Mouse (Mus musculus) midbrain, postnatal 0 days (tissue): ENCODE data around the gene Mef2d. TPM values are rescaled to one million over a fixed set of nuclear protein-coding genes. Genes with fewer than 3 reads are reported as not detected.

Source experiments
- ATAC-seq: fragments of 200-750 bp; cut with Nextera tagmentation; 2 replicates; pipeline ENCODE4 v1.8.0; 2017; ENCODE audit warnings: moderate number of reproducible peaks, mild to moderate bottlenecking, moderate TSS enrichment, moderate library complexity; ENCODE audit not compliant: low FRiP score
- DNase-seq: peaks from one replicate; pipeline ENCODE4 v3.0.0-alpha.2; 2015; ENCODE audit warnings: low spot score
- H3K27ac ChIP-seq: fragments of 300-500 bp; sonication (generic); 2 replicates; pipeline ENCODE4 v1.5.1; 2014; ENCODE audit warnings: low read depth, mild to moderate bottlenecking, low read length, mixed read lengths
- H3K27me3 ChIP-seq: fragments of 300-500 bp; sonication (generic); 2 replicates; pipeline ENCODE4 v1.6.1; 2014; ENCODE audit warnings: low read length, control low read depth, mixed read lengths; ENCODE audit not compliant: insufficient read depth
- H3K36me3 ChIP-seq: fragments of 300-500 bp; sonication (generic); 2 replicates; pipeline ENCODE4 v1.6.1; 2014; ENCODE audit warnings: low read length, control low read depth, mixed read lengths; ENCODE audit not compliant: insufficient read depth
- H3K4me1 ChIP-seq: fragments of 300-500 bp; sonication (generic); 2 replicates; pipeline ENCODE4 v1.6.1; 2014; ENCODE audit warnings: mild to moderate bottlenecking, control low read depth, antibody characterized with exemption, low read length, mixed read lengths; ENCODE audit not compliant: insufficient read depth
- H3K4me2 ChIP-seq: fragments of 300-500 bp; sonication (generic); 2 replicates; pipeline ENCODE4 v1.6.1; 2014; ENCODE audit warnings: low read depth, mild to moderate bottlenecking, low read length, mixed read lengths; ENCODE audit not compliant: poor library complexity, severe bottlenecking
- H3K4me3 ChIP-seq: fragments of 300-500 bp; sonication (generic); 2 replicates; pipeline ENCODE4 v1.5.1; 2014; ENCODE audit warnings: low read depth, mild to moderate bottlenecking, low read length, moderate library complexity
- H3K9ac ChIP-seq: fragments of 300-500 bp; sonication (generic); replicated peaks from 2 replicates; pipeline ENCODE4 v1.6.1; 2014; ENCODE audit warnings: mild to moderate bottlenecking, low read length, moderate library complexity, mixed read lengths; ENCODE audit not compliant: poor library complexity, severe bottlenecking
- H3K9me3 ChIP-seq: fragments of 300-500 bp; sonication (generic); 2 replicates; pipeline ENCODE4 v1.6.1; 2016; ENCODE audit warnings: low read length, control low read depth
- CTCF ChIP-seq: IDR thresholded peaks from 2 replicates; pipeline ENCODE4 v1.5.1; 2016; ENCODE audit warnings: antibody characterized with exemption, mild to moderate bottlenecking
- WGBS: fragments of 180-500 bp; shearing (Covaris S2); extraction: QIAGEN DNeasy Blood & Tissue Kit; methylation state at CpG from one replicate; pipeline ENCODE4 v1.1.7; 2014; 5-methylcytosine and 5-hydroxymethylcytosine counted together
- polyA plus RNA-seq: library from polyadenylated mRNA; unstranded; fragments of >200 nt; fragmentation: Nextera tagmentation; extraction: Ambion mirVana; gene quantifications from 2 replicates; pipeline ENCODE4 v1.2.1, GENCODE M21; 2015
- total RNA-seq: library from RNA; depleted of rRNA; stranded (reverse); fragments of >200 nt; gene quantifications from 2 replicates; pipeline ENCODE4 v1.2.3, GENCODE M21; 2014

The Mef2d gene
- total and polyA plus RNA-seq, 2 experiments from 2014 or later: 26.1 to 59.6 TPM

DNA sequence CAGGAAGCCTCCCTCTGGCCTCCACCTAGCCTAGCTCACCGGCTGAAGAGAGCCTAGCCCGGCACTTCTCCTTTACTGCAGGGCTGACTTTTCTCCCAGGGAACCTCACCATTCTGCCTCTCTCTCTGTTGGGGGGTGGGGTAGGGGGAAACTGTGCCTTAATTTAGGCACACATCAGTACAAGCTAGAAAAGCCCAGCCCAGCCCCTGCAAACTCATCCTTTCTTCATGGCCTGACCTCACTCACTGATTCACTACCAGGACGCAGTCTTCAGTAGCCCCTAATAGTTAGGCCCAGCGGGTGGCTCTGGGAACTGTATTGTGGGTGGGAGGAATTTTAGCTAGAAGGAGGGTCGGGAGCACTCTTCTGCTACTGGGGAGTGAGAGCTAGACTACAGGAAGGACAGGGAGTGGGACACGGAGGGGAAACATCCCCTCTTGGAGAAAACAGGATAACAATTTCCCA, 7.4 kb downstream of the Mef2d start:
- no peak for TF ChIP-seq CTCF
- peak overlapping the region; percentile 85 for H3K27ac ChIP-seq
- no peak overlapping the region for H3K4me3 ChIP-seq
- peaks cover 58% of the 10 kb centered on the region for H3K4me1 ChIP-seq
- no peak for DNase-seq
- no peaks in the 10 kb centered on the region for H3K27me3 ChIP-seq
- 20% methylated on average over 6 of the region's 6 CpGs for WGBS
- H3K9ac ChIP-seq: peak overlapping the region; percentile 42
- H3K36me3 ChIP-seq: 0 out of 2 replicates have a peak, but pooled peaks cover 3% of the 10 kb centered on the region
- H3K4me2 ChIP-seq: peak overlapping the region; percentile 38; the same call in 1 of the 2 replicates
- ATAC-seq: no peak
- no peaks in the 10 kb centered on the region for H3K9me3 ChIP-seq

DNA sequence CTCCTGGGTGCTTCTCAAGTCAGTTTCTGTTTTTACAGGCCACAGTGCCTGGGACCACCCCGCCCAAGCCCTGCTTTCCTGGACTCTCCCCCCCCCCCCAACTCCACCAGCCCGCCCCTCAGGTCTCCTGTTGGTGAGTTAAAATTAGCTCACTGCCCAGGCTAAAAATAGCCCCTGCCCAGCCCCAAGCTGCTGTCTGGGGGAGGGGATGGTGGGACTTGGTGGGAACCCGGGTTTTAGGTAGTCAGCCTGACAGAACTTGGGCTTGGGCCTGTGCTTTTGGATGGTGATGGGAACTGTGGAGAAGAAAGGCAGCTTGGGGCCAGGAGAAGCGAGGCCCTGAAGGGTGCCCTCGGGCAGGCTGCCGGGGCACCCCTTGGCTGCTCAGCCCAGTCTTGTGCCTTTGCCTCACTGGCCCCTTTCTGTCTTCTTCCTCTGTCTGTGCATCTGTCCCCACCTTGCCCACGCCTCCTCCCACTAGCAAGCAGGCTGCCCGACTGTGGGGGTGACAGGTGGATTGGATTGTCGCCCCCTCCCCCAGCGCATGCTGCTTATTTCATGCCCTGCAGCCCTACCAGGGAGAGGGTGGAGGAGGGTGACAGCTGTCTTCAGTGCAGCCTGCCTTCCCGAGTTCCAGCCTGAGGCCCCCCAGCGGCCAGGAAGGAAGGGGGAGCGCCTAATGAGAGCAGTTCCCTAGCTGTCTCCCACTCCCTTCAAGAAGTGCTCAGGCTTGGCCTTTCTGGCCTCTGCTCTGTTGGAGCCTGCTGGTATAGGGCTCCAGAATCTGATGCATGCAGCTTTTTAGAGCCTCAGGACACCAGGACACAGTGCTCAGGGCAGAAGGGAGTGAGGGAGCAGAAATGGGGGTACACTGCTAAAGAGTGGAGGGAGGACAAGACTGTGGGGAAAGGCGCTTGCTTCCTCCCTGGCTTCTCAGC, 8.2 kb downstream of the Mef2d start:
- 0 out of 2 replicates have a peak, but pooled peaks cover 3% of the 10 kb centered on the region for H3K36me3 ChIP-seq
- H3K4me1 ChIP-seq: peaks cover 55% of the 10 kb centered on the region
- peak overlapping the region; percentile 42 for H3K9ac ChIP-seq
- no peaks in the 10 kb centered on the region for H3K9me3 ChIP-seq
- peak overlapping the region; percentile 38 for H3K4me2 ChIP-seq
- WGBS: 12% methylated on average over 14 of the region's 14 CpGs
- DNase-seq: peak; percentile 62
- TF ChIP-seq CTCF: peak; percentile 55
- no peaks in the 10 kb centered on the region for H3K27me3 ChIP-seq
- peak overlapping the region; percentile 85 for H3K27ac ChIP-seq
- no peak overlapping the region for H3K4me3 ChIP-seq
- peak; percentile 52 for ATAC-seq

DNA sequence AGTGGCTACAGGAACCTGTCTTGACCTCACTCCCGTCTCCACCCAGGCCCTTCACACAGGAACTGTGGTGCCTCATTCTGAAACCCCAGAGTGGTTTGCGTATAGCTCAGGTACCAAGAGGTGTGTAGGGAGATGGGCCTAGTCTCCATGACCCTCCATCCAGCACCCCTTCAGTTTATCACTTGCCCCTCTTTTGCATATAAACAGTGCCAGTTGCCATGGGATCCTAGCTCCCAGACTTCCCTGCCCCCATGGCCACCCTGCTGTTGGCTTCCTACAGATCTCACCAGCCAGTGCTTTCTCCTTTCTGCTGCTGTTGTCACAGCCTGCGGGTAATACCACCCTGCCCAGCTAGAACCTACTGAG, 8.8 kb downstream of the Mef2d start:
- peak overlapping the region; percentile 38 for H3K4me2 ChIP-seq

DNA sequence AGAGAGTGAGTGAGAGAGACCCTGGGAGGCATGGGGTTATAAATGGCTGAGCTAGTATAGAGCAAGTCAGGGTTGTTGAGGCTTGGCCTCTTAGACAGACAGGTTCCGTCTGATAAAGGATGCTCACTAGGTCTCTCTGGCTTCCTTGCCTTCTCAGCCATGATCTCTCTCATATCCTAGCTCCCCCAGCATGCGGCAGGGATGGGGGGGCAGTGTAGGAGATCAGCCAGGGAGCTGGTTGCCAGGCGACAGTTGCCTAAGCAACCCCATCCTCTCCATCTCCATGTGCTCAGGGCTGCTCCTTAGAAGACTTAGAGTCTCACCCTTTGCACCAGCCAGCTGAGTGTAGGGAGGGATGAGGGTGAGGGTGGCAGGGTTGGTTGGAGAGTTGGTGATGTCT, 9.9 kb downstream of the Mef2d start:
- Histone ChIP-seq H3K36me3 (peaks cover 4% of the 10 kb centered on the region; the same call in 1 of the 2 replicates), H3K27ac (peak overlapping the region; percentile 85), H3K4me2 (peak overlapping the region; percentile 33), H3K9me3 (no peaks in the 10 kb centered on the region), H3K4me1 (peaks cover 44% of the 10 kb centered on the region), H3K4me3 (no peak overlapping the region), H3K27me3 (no peaks in the 10 kb centered on the region), H3K9ac (0 out of 2 replicates have a peak overlapping the region, but pooled peaks have one; percentile 39)
- no peak for TF ChIP-seq CTCF
- DNase-seq (peak; percentile 89), ATAC-seq (peak; percentile 83)
- WGBS: 18% methylated on average over 3 of the region's 3 CpGs

More for the DNA sequence above, 8.8 kb downstream of the Mef2d start:
- ATAC-seq (peak; percentile 2; the same call in 1 of the 2 replicates), DNase-seq (no peak)
- H3K4me3 ChIP-seq: no peak overlapping the region
- H3K36me3 ChIP-seq: peaks cover 2% of the 10 kb centered on the region; the same call in 1 of the 2 replicates
- H3K4me1 ChIP-seq: peaks cover 48% of the 10 kb centered on the region
- no peaks in the 10 kb centered on the region for H3K9me3 ChIP-seq
- peak overlapping the region; percentile 9; the same call in 1 of the 2 replicates for H3K9ac ChIP-seq
- H3K27me3 ChIP-seq: no peaks in the 10 kb centered on the region
- H3K27ac ChIP-seq: peak overlapping the region; percentile 85
- no peak for TF ChIP-seq CTCF
- WGBS: 46% methylated on average over 3 of the region's 3 CpGs

DNA sequence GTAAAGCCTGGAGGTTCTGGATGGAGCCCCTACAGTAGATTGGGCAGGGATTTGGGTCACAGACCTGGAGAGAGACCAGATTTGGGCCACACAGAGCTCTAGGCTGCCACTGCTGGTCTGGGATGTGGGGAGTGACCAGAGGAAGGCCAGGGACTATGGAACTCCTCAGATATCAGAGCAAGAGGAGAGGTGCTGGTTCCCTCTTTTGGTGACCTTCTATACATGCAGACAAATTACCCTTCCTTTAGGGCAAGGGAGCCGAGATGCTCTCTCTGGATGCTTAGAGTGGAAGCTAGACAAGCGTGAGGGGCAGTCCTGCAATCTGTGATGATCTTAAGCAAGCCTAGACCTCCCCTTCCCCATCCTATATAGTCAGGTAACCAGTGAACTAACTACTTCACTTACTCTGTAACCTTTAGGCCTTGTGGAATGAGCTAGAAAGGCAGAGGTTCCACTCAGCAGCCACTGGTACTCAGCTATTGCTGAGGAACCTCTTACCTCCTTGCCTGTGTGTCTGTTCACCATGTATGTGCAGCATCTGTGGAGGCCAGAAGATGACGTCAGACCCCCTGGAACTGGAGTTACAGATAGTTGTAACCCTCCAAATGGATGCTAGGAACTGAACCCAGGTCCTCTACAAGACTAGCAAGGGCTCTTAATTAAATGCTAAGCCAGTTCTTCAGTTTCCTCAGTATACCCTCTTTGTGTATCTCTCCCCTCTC, 11.3 kb downstream of the Mef2d start:
- H3K9ac ChIP-seq: 0 out of 2 replicates have a peak overlapping the region, but pooled peaks have one; percentile 13
- H3K9me3 ChIP-seq: no peaks in the 10 kb centered on the region
- peaks cover 4% of the 10 kb centered on the region; the same call in 1 of the 2 replicates for H3K36me3 ChIP-seq
- no peak for DNase-seq
- H3K4me1 ChIP-seq: peaks cover 41% of the 10 kb centered on the region
- WGBS: 91% methylated on average over 3 of the region's 3 CpGs
- peak overlapping the region; percentile 72 for H3K27ac ChIP-seq
- no peak for ATAC-seq
- no peak overlapping the region for H3K4me2 ChIP-seq
- H3K27me3 ChIP-seq: no peaks in the 10 kb centered on the region
- no peak overlapping the region for H3K4me3 ChIP-seq
- TF ChIP-seq CTCF: 0 out of 2 replicates have a peak, but pooled peaks have one; percentile 5
